Mouse (Mus musculus) neural tube, embryonic 12.5 days (tissue): ENCODE data around the gene Sox4. TPM values are rescaled to one million over a fixed set of nuclear protein-coding genes. Genes with fewer than 3 reads are reported as not detected.

Source experiments
- ATAC-seq: fragments of 200-750 bp; cut with Nextera tagmentation; 2 replicates; pipeline ENCODE4 v1.8.0; 2017; ENCODE audit warnings: low read depth, mild to moderate bottlenecking, moderate TSS enrichment, moderate library complexity; ENCODE audit not compliant: low FRiP score
- H3K27ac ChIP-seq: fragments of 300-500 bp; sonication (generic); 2 replicates; pipeline ENCODE4 v1.5.1; 2016
- H3K27me3 ChIP-seq: fragments of 300-500 bp; sonication (generic); replicated peaks from 2 replicates; pipeline ENCODE4 v1.6.1; 2016; ENCODE audit warnings: mild to moderate bottlenecking
- H3K36me3 ChIP-seq: fragments of 300-500 bp; sonication (generic); 2 replicates; pipeline ENCODE4 v1.6.1; 2016; ENCODE audit warnings: mild to moderate bottlenecking
- H3K4me1 ChIP-seq: fragments of 300-500 bp; sonication (generic); 2 replicates; pipeline ENCODE4 v1.6.1; 2016
- H3K4me2 ChIP-seq: fragments of 300-500 bp; sonication (generic); replicated peaks from 2 replicates; pipeline ENCODE4 v1.6.1; 2016; ENCODE audit warnings: mild to moderate bottlenecking
- H3K4me3 ChIP-seq: fragments of 300-500 bp; sonication (generic); 2 replicates; pipeline ENCODE4 v1.5.1; 2016
- H3K9ac ChIP-seq: fragments of 300-500 bp; sonication (generic); 2 replicates; pipeline ENCODE4 v1.6.1; 2016; ENCODE audit warnings: mild to moderate bottlenecking
- H3K9me3 ChIP-seq: fragments of 300-500 bp; sonication (generic); 2 replicates; pipeline ENCODE4 v1.6.1; 2016; ENCODE audit warnings: mild to moderate bottlenecking
- WGBS: fragments of 180-500 bp; shearing (Covaris S2); methylation state at CpG from one replicate; pipeline ENCODE4 v1.1.7; 2016; 5-methylcytosine and 5-hydroxymethylcytosine counted together
- polyA plus RNA-seq: library from polyadenylated mRNA; unstranded; fragments of >200 nt; fragmentation: Nextera tagmentation; extraction: Ambion mirVana; gene quantifications from 2 replicates; pipeline ENCODE4 v1.2.1, GENCODE M21; 2016

The Sox4 gene
- polyA plus RNA-seq, 1 experiment from 2014 or later: 255 TPM

DNA sequence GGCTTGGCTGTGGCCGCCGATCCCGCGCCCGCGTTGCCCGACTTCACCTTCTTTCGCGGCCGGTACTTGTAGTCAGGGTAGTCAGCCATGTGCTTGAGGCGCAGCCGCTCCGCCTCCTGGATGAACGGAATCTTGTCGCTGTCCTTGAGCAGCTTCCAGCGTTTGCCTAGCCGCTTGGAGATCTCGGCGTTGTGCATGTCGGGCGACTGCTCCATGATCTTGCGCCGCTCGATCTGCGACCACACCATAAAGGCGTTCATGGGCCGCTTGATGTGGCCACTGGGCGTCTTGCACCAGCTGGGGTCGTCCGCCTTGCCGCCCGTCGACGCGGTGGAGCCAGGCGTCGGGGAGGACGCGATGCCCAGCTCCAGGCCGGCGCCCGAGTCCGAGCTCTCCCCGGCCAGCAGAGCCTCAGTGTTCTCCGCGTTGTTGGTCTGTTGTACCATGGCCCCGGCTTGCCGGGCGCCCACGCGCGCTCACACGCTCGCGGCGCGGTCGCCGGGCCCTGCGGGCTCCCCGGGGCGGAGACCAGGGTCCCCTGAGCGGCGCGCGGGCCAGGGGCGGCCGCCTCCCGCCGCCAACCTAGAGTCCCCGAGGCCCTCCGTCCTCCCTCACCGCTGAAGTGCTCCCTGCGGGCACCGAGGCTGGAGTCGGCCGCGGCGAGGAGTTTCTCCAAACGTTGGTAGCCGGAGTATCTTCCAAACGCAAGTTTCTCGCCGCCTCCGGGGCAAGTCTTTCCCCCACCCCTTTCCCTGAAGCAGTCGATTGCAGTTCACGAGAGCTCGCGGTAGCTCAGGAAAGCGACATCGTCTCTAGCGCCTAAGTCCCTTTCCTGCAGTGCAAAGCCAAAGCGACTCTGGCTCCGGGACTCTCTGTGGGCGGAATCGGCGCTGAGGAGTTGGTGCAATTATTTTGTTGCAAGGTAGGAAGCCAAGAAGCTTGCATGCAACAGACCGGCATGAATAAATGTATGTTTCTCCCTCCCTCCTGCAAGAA, 639 bp downstream of the Sox4 start:
- no peaks in the 10 kb centered on the region for H3K9me3 ChIP-seq
- peak overlapping the region; percentile 100 for H3K27ac ChIP-seq
- H3K4me1 ChIP-seq: peaks cover 8% of the 10 kb centered on the region
- H3K9ac ChIP-seq: peak overlapping the region; percentile 100
- H3K36me3 ChIP-seq: peaks cover 4% of the 10 kb centered on the region; the same call in 1 of the 2 replicates
- peak; percentile 45 for ATAC-seq
- no peaks in the 10 kb centered on the region for H3K27me3 ChIP-seq
- under 1% methylated on average over 98 of the region's 98 CpGs for WGBS
- H3K4me3 ChIP-seq: peak overlapping the region; percentile 99
- peak overlapping the region; percentile 58 for H3K4me2 ChIP-seq

DNA sequence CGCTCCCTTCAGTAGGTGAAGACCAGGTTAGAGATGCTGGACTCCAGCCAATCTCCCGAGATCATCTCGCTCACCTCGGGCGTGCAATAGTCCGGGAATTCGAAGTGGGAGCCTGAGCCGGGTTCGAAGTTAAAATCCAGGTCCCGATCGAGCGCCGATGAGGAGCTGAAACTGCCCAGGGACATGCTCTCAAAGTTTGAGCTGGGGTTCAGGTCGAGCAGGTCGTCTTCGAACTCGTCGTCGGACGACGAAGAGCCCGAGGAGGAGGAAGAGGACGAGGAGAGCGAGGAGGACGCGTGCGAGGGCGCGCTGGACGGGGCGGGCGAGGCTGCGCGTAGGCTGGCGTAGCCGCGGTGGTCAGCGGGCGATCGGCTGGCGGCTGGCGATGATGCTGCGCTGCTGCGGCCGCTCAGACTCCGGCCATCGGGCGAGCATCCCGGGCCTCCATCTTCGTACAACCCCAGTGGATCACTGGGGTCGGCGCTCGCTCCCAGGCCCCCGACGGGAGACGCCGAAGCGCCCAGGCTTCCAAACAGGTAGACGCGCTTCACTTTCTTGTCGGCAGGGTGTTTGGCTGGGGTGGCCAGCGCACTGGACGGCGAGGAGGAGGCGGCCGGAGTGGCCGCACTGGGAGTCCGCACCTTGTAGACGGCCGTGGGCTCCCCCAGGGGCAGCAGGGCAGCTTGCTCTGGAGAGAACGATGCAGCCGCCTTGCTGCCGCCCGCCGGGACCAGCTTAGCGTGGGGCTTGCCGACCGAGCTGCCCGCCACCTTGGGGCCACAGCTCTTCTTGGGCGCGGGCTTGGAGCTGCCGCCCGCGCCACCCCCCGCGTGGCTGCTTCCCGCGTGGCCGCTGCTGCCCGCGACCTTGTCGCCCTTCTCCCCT, 1.6 kb downstream of the Sox4 start:
- H3K4me3 ChIP-seq: peak overlapping the region; percentile 99
- H3K27ac ChIP-seq: peak overlapping the region; percentile 100
- H3K36me3 ChIP-seq: peaks cover 4% of the 10 kb centered on the region; the same call in 1 of the 2 replicates
- under 1% methylated on average over 92 of the region's 92 CpGs for WGBS
- peak overlapping the region; percentile 100 for H3K9ac ChIP-seq
- ATAC-seq: no peak
- peaks cover 15% of the 10 kb centered on the region for H3K4me1 ChIP-seq
- H3K9me3 ChIP-seq: no peaks in the 10 kb centered on the region
- H3K4me2 ChIP-seq: peak overlapping the region; percentile 58
- no peaks in the 10 kb centered on the region for H3K27me3 ChIP-seq

DNA sequence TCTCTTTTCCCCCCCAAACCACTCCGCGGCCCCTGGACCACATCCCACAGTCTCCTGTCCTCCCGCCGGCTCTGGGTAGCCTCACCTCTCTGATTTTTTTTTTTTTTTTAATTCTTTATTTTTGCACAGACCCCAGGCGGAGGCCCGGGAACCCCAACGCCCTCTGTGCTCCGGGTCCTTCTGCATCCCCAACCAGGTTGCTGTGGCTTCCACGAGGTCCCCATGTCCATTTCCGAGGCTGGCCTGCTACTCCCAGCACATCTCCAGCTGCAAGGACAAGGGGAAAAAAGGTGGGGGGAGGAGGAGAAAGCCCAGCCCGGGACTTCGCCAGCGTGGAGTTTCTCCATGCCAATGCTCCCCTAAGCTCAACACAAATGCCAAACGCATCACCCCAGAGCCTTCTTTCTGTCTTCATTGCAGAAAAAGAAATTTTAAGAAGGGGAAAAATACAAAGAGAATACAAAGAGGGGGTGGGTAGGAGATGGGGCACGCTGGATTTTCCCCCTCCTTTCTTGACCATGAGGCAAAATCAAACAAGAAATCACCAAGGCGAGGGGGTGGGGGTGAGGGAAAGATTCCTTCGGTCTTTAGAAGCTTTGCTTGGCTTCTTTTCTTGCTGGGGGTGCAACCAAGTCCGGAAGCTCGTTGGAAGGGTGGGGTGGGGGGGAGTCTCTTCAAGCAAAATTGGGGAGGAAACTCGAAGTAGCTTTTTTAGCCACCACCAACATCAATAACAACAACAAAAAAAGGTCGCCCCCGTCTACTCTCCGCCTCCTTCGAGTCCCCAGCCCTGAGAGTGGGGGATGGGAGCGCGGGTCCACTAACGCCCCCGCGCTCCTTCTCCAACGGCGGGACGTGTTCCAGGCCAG, 2.7 kb downstream of the Sox4 start:
- Histone ChIP-seq H3K4me2 (peak overlapping the region; percentile 58), H3K4me3 (peak overlapping the region; percentile 99), H3K27me3 (no peaks in the 10 kb centered on the region), H3K27ac (peak overlapping the region; percentile 100), H3K9ac (peak overlapping the region; percentile 100), H3K36me3 (peaks cover 4% of the 10 kb centered on the region; the same call in 1 of the 2 replicates), H3K9me3 (no peaks in the 10 kb centered on the region), H3K4me1 (peaks cover 19% of the 10 kb centered on the region)
- under 1% methylated on average over 32 of the region's 32 CpGs for WGBS
- ATAC-seq: no peak

DNA sequence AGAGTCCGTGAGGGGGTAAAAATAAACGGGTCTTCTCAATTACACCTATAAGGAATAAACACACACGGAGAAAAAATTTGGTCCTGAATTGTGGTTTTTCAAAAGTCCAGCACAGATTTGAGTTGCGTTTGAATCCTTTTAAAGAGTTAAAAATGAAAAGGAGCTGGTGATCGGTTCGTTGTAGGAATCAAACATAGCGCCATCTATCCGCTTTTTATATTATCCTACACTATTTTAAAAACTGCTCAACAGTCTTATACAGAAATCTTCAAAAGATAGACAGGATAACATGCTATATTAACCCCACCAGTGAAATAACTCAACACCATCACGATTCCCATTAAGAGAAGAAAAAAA, 3.3 kb downstream of the Sox4 start:
- ATAC-seq: no peak
- 1% methylated on average over 9 of the region's 9 CpGs for WGBS
- H3K4me2 ChIP-seq: peak overlapping the region; percentile 58

DNA sequence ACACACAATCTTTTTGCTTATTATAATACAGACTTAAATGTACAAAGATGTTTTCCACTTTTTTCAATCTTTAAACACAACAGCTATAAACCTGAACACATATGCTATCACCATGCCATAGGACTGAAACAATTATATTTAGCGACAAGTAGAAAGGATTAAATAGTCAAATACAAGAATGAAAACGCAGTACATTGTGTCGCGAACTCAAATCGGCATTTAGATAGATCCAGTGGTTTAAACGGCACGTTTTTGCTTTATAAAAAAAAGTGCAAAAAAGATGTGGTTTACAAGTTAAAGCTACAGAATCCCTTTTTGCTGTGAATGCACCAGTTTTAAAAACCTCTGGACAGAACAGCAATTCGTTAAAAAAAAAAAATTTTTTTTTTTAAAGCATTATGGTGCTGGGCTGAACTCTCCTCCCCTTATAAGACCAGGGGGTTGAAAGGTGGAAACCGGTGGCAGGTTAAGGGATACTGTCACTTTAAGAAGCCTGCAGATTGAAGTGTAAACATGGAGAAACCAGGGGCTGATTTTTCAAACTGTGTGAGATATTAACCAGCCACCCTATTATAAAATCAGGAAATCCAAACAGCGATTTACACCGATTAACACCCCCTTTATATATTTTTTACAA, 4.1 kb downstream of the Sox4 start:
- 10% methylated on average over 11 of the region's 11 CpGs for WGBS
- peak overlapping the region; percentile 67 for H3K4me2 ChIP-seq
- H3K9me3 ChIP-seq: no peaks in the 10 kb centered on the region
- H3K9ac ChIP-seq: peak overlapping the region; percentile 68
- H3K27me3 ChIP-seq: no peaks in the 10 kb centered on the region
- H3K4me3 ChIP-seq: peak overlapping the region; percentile 49
- H3K4me1 ChIP-seq: peaks cover 19% of the 10 kb centered on the region
- H3K36me3 ChIP-seq: peaks cover 4% of the 10 kb centered on the region; the same call in 1 of the 2 replicates
- ATAC-seq: no peak
- no peak overlapping the region for H3K27ac ChIP-seq

More for the DNA sequence above, 3.3 kb downstream of the Sox4 start:
- peak overlapping the region; percentile 99 for H3K4me3 ChIP-seq
- peak overlapping the region; percentile 100 for H3K9ac ChIP-seq
- no peaks in the 10 kb centered on the region for H3K27me3 ChIP-seq
- H3K9me3 ChIP-seq: no peaks in the 10 kb centered on the region
- H3K36me3 ChIP-seq: peaks cover 4% of the 10 kb centered on the region; the same call in 1 of the 2 replicates
- peak overlapping the region; percentile 100 for H3K27ac ChIP-seq
- peaks cover 19% of the 10 kb centered on the region for H3K4me1 ChIP-seq

DNA sequence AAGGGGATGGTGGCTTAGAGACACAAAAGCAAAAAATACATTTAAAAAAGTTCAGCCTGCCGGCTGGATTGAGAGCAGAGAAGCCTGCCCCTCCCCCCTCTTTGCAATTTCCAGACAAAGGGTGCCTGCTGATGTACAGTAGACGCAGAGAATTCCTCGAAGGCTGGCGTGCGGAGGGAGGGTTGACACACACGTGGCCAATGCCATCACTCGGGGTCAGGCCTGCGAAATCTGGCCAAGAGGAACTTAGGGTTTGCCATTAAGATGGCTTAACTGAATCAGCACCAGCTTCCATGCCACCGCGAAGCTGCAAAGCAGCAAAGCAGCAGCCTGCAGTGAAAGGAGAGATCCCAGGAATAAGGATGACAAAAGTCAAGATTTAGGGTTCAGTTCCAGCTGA, 5.0 kb downstream of the Sox4 start:
- no peak for ATAC-seq
- Histone ChIP-seq H3K9me3 (no peaks in the 10 kb centered on the region), H3K4me3 (peak overlapping the region; percentile 37), H3K4me1 (peaks cover 19% of the 10 kb centered on the region), H3K27me3 (no peaks in the 10 kb centered on the region), H3K36me3 (peaks cover 4% of the 10 kb centered on the region; the same call in 1 of the 2 replicates), H3K4me2 (peak overlapping the region; percentile 67), H3K9ac (peak overlapping the region; percentile 59), H3K27ac (peak overlapping the region; percentile 67)
- WGBS: under 1% methylated on average over 10 of the region's 10 CpGs

DNA sequence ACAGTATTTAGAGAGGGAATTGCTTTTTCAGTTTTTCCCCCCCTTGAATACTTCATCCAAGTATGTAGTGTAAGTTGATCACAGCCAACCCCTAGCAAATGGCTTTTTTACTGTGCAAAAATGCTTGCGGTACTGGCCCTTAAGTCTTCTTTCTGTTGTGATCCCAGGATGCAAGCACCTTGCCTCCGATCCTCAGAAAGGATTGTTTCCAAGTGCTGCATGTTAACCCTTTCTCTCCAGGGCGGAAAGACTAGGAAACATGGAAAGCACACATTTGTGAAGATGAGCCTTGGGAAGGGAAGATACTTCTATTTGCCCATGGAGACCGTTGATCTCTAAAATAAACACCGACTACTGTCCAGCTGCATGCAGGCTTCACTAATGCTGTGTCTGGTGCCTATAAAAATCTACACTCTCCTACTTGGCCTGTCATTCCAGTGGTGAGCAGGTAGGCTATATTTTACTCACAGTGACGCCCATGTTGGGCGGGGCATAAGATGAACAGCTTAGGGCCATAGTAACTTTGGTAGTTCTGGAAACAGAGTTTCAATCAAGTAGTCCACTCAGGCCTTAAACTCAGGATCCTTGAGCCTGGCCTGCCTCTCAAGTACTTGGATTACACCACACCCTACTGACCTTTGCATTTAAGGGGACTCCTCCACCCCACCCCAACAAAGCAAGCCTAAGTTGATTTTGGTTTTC, 5.6 kb downstream of the Sox4 start:
- H3K4me2 ChIP-seq: peak overlapping the region; percentile 67
- peak; percentile 13; the same call in 1 of the 2 replicates for ATAC-seq
- H3K36me3 ChIP-seq: peaks cover 4% of the 10 kb centered on the region; the same call in 1 of the 2 replicates
- no peaks in the 10 kb centered on the region for H3K27me3 ChIP-seq
- H3K27ac ChIP-seq: peak overlapping the region; percentile 37
- 19% methylated on average over 7 of the region's 7 CpGs for WGBS
- H3K9me3 ChIP-seq: no peaks in the 10 kb centered on the region
- peak overlapping the region; percentile 37 for H3K4me3 ChIP-seq
- H3K4me1 ChIP-seq: peaks cover 20% of the 10 kb centered on the region
- peak overlapping the region; percentile 59; the same call in 1 of the 2 replicates for H3K9ac ChIP-seq

DNA sequence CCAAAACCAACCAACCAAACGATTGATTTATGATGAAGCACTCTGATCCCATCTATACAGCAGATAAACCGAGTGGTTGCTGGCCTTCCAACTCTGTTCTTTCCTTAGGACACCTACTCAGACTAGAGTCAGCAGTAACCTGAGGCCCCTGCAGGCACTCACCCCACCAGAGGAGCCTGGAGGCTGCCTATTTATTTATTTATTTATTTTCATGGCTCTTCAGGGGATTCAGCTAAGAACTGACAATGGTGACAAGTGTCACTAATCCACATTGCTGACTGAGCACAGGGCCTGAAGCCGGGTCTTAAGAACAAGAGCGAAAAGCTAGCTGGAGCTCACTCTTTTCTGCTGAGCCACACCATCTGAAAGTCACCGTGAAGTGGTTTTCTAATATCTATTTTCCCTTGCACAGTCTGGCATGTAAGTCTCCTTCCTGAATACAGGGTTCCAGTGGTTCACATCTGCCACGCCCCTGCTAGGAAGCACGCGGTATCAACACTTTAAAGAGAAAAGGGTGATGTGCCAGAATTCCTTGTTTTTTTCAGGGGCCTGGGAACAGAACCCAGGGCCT, 6.9 kb downstream of the Sox4 start:
- peaks cover 28% of the 10 kb centered on the region for H3K4me1 ChIP-seq
- peaks cover 4% of the 10 kb centered on the region; the same call in 1 of the 2 replicates for H3K36me3 ChIP-seq
- no peak for ATAC-seq
- no peak overlapping the region for H3K9ac ChIP-seq
- WGBS: 52% methylated on average over 8 of the region's 8 CpGs
- H3K27me3 ChIP-seq: no peaks in the 10 kb centered on the region
- no peak overlapping the region for H3K4me3 ChIP-seq
- no peak overlapping the region for H3K27ac ChIP-seq
- no peak overlapping the region; the same call in 1 of the 2 replicates for H3K4me2 ChIP-seq
- H3K9me3 ChIP-seq: no peaks in the 10 kb centered on the region

DNA sequence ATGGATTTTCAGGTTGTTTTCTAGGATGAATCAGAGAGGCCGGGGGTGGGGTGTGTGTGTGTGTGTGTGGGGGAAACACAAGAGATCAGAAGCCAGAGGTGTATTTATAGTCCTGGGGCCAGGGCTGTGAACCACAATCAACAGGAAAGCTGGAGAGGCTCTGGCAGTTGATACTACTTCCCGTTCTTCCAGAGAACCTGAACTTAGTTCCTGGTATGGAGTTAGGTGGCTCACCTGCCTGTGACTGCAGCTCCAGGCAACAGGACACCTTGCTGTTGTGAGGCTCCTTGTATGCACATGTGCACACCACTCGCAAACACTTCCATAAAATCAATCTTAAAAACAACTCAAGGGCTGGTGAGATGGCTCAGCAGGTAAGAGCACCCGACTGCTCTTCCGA, 7.8 kb downstream of the Sox4 start:
- H3K4me3 ChIP-seq: no peak overlapping the region
- no peaks in the 10 kb centered on the region for H3K9me3 ChIP-seq
- H3K4me1 ChIP-seq: peaks cover 28% of the 10 kb centered on the region
- ATAC-seq: no peak
- 97% methylated on average over 5 of the region's 5 CpGs for WGBS
- no peaks in the 10 kb centered on the region for H3K27me3 ChIP-seq
- H3K9ac ChIP-seq: no peak overlapping the region
- no peak overlapping the region for H3K4me2 ChIP-seq
- H3K27ac ChIP-seq: no peak overlapping the region
- peaks cover 4% of the 10 kb centered on the region; the same call in 1 of the 2 replicates for H3K36me3 ChIP-seq

DNA sequence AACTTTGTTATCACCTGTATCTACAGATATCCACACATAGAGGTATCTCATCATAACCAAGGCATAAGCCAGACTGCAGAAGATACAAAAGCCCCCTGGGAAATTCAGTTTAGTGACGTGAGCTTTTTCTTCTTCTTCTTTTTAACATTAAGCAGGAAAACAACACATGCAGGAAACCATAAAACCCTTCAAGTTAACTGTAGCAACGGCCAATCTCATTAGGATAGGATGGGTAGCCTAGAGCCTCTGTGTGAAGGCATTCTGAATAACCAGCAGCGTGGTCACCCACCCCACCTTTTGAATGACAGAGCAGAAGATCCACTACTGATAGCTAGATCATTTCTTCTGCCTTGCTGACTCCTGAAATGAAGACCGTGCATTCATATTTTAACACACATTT, 10.6 kb downstream of the Sox4 start:
- no peak for ATAC-seq
- WGBS: 59% methylated on average over 4 of the region's 4 CpGs
- H3K9me3 ChIP-seq: no peaks in the 10 kb centered on the region

More for the DNA sequence above, 10.6 kb downstream of the Sox4 start:
- Histone ChIP-seq H3K4me3 (no peak overlapping the region), H3K27ac (no peak overlapping the region), H3K9ac (no peak overlapping the region), H3K36me3 (no peaks in the 10 kb centered on the region; the same call in 1 of the 2 replicates), H3K4me2 (no peak overlapping the region), H3K27me3 (no peaks in the 10 kb centered on the region), H3K4me1 (peaks cover 20% of the 10 kb centered on the region)
